In the genomic region with DNA sequence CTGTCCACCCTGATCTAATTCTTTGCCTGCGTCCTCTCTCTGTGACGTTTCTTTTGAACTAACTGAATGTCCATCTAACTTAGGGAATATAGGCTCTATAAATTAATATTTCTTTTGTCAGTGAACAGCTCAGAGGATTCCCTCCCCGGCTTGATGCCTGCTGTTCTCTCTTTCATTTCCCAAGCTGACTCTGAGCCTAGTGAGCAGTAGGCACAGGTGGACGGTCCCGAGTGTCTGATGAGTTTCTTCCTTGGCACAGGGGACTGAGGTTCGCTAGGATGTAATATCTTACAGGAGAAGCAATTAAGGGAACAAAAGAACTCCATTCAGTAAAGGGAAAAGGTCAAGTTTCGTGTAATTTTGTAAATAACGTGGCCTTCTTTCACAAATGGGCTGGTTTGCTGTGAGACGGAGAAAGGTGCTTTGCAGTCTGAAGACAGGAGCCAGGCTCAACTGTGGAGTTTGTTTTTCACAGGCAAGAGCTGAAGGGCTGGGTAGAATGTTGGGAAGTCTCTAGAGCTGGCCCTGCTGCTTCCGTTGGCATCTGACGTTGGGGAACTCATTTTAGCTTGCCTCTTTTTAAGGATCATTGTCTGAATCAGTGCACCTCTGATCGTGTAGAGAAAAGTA, we compare ENCODE assay signal across 16 mouse cellular contexts. TPM values are rescaled to one million over a fixed set of nuclear protein-coding genes. Genes with fewer than 3 reads are reported as not detected.
A peak's percentile ranks its signal among the peaks of the same experiment; 100 is the strongest.
DNase-seq lines count a peak whose midpoint lies in the region; ATAC-seq and TF ChIP-seq lines count a peak whose summit lies in the region.
"Had no signal": no experiment of that assay in that cellular context is flagged by ENCODE, and none has a peak within 500 bp of the region (broad histone marks: within the 10 kb centered on the region; RNA-seq: fewer than 3 reads in every experiment).

No protein-coding gene starts in this region.

- WGBS in forebrain, embryonic 12.5 days = 61% methylated on average over 12 of the region's 12 CpGs
- 66% methylated on average over 12 of the region's 12 CpGs for WGBS in forebrain, embryonic 11.5 days
- WGBS in hindbrain, embryonic 15.5 days = 41% methylated on average over 12 of the region's 12 CpGs
- WGBS in olfactory bulb, adult 2 months = 64% methylated on average over 12 of the region's 12 CpGs

- H3K27ac ChIP-seq in forebrain, embryonic 12.5 days = no peak overlapping the region
- H3K27ac ChIP-seq in forebrain, embryonic 11.5 days (ENCODE audit: low read depth, low read length) = no peak overlapping the region
- peak overlapping the region; percentile 66 for H3K27ac ChIP-seq in hindbrain, embryonic 15.5 days (replicated peaks)
- no peak overlapping the region for H3K27ac ChIP-seq in olfactory bulb, adult 2 months (ENCODE audit: insufficient read depth, low read depth, low read length)
- H3K27ac ChIP-seq: intestine, embryonic 15.5 days; liver, embryonic 15.5 days had no signal

- no peaks in the 10 kb centered on the region for H3K27me3 ChIP-seq in forebrain, embryonic 12.5 days
- H3K27me3 ChIP-seq in forebrain, embryonic 11.5 days (ENCODE audit: control insufficient read depth, insufficient read depth, low read length) = no peaks in the 10 kb centered on the region; the same call in 1 of the 2 replicates
- H3K27me3 ChIP-seq in hindbrain, embryonic 15.5 days = no peaks in the 10 kb centered on the region
- H3K27me3 ChIP-seq: intestine, embryonic 15.5 days had no signal

- H3K4me2 ChIP-seq in forebrain, embryonic 12.5 days = peak overlapping the region; percentile 21
- no peak overlapping the region for H3K4me2 ChIP-seq in forebrain, embryonic 11.5 days (ENCODE audit: low read depth, low read length, severe bottlenecking)
- H3K4me2 ChIP-seq in hindbrain, embryonic 15.5 days = peak overlapping the region; percentile 67
- H3K4me2 ChIP-seq: intestine, embryonic 15.5 days; liver, embryonic 15.5 days had no signal

- no peak for ATAC-seq in forebrain, embryonic 12.5 days (ENCODE audit: low FRiP score)
- no peak for ATAC-seq in forebrain, embryonic 11.5 days (replicated peaks; ENCODE audit: low FRiP score)
- ATAC-seq in hindbrain, embryonic 15.5 days (ENCODE audit: low FRiP score, low read depth) = no peak
- ATAC-seq: intestine, embryonic 15.5 days had no signal

- no peak for TF ChIP-seq POLR2A in olfactory bulb, adult 2 months (IDR thresholded peaks at IDR 0.05; ENCODE audit: insufficient read depth, low read depth, low read length)

- no peaks in the 10 kb centered on the region for H3K36me3 ChIP-seq in forebrain, embryonic 12.5 days (replicated peaks)
- H3K36me3 ChIP-seq in forebrain, embryonic 11.5 days (ENCODE audit: control insufficient read depth, insufficient read depth, low read length) = no peaks in the 10 kb centered on the region
- no peaks in the 10 kb centered on the region for H3K36me3 ChIP-seq in hindbrain, embryonic 15.5 days
- H3K36me3 ChIP-seq: intestine, embryonic 15.5 days; liver, embryonic 15.5 days had no signal

- peaks cover 19% of the 10 kb centered on the region for H3K4me1 ChIP-seq in forebrain, embryonic 12.5 days
- peaks cover 2% of the 10 kb centered on the region; the same call in 1 of the 2 replicates for H3K4me1 ChIP-seq in forebrain, embryonic 11.5 days (replicated peaks; ENCODE audit: control insufficient read depth, insufficient read depth, low read length)
- peaks cover 15% of the 10 kb centered on the region for H3K4me1 ChIP-seq in hindbrain, embryonic 15.5 days (replicated peaks)
- peaks cover 5% of the 10 kb centered on the region; the same call in 1 of the 2 replicates for H3K4me1 ChIP-seq in olfactory bulb, adult 2 months (ENCODE audit: control insufficient read depth, insufficient read depth, low read length)
- H3K4me1 ChIP-seq: intestine, embryonic 15.5 days; liver, embryonic 15.5 days had no signal

- TF ChIP-seq CTCF in olfactory bulb, adult 2 months (IDR thresholded peaks at IDR 0.05; ENCODE audit: insufficient read depth, low read depth, low read length) = no peak

- no peak for DNase-seq in forebrain, embryonic 11.5 days (ENCODE audit: low spot score)
- DNase-seq in right cerebral cortex, adult 18-20 months = peak; percentile 10
- no peak for DNase-seq in right cerebral cortex, postnatal 36 days (ENCODE audit: low spot score in 2 of 2)
- no peak for DNase-seq in urinary bladder, postnatal 4 days (ENCODE audit: low spot score in 2 of 2)
- no peak for DNase-seq in ovary, adult 18-20 months (ENCODE audit: low spot score)
- DNase-seq: adrenal gland, adult 8-10 months; heart, adult 18-20 months; heart, postnatal 10 days; kidney, postnatal 10 days; right cerebral cortex, postnatal 4 days had no signal

- no peak overlapping the region for H3K4me3 ChIP-seq in forebrain, embryonic 12.5 days (replicated peaks)
- H3K4me3 ChIP-seq in forebrain, embryonic 11.5 days (ENCODE audit: low read depth, low read length) = no peak overlapping the region
- H3K4me3 ChIP-seq in hindbrain, embryonic 15.5 days = peak overlapping the region; percentile 57
- peak overlapping the region; percentile 13; the same call in 1 of the 2 replicates for H3K4me3 ChIP-seq in olfactory bulb, adult 2 months (ENCODE audit: insufficient read depth, low read depth, low read length)
- H3K4me3 ChIP-seq: intestine, embryonic 15.5 days; liver, embryonic 15.5 days had no signal

- no peaks in the 10 kb centered on the region for H3K9me3 ChIP-seq in forebrain, embryonic 12.5 days
- no peaks in the 10 kb centered on the region for H3K9me3 ChIP-seq in forebrain, embryonic 11.5 days (ENCODE audit: control insufficient read depth, low read length)
- no peaks in the 10 kb centered on the region for H3K9me3 ChIP-seq in hindbrain, embryonic 15.5 days
- H3K9me3 ChIP-seq: intestine, embryonic 15.5 days; liver, embryonic 15.5 days had no signal

- no peak overlapping the region for H3K9ac ChIP-seq in forebrain, embryonic 12.5 days
- H3K9ac ChIP-seq in forebrain, embryonic 11.5 days (ENCODE audit: low read length) = no peak overlapping the region
- peak overlapping the region; percentile 4 for H3K9ac ChIP-seq in hindbrain, embryonic 15.5 days
- H3K9ac ChIP-seq: intestine, embryonic 15.5 days; liver, embryonic 15.5 days had no signal

RNA-seq across cellular contexts. Expression of gene Ncam2, which starts 4.0 kb away (rescaled TPM):
- polyA plus RNA-seq in forebrain, embryonic 12.5 days (2016; fragmentation: Nextera tagmentation; extraction: Ambion mirVana) = 7.7 TPM in 2 replicates
- polyA plus RNA-seq in forebrain, embryonic 11.5 days (2014; fragmentation: Nextera tagmentation; extraction: Ambion mirVana) = 3.4 and 4.2 TPM in 2 replicates
- polyA plus RNA-seq in hindbrain, embryonic 15.5 days (2015; fragmentation: Nextera tagmentation; extraction: Ambion mirVana) = 25.2 and 25.7 TPM in 2 replicates
- not detected in 2 replicates for polyA plus RNA-seq in olfactory bulb, adult 2 months (2012; ENCODE audit: insufficient read depth, insufficient read length, low replicate concordance, missing spikeins)
- polyA plus RNA-seq: C2C12 had no signal

Comparison
In these comparisons a context has a peak if more than half of its experiments do, and no peak if none do; other contexts are left out.
1. H3K4me3 ChIP-seq: peak in hindbrain, embryonic 15.5 days (single experiment) and olfactory bulb, adult 2 months (single experiment); none in forebrain, embryonic 12.5 days (single experiment) and forebrain, embryonic 11.5 days (single experiment).